ENCODE assay signal across 13 mouse cellular contexts in the genomic region with DNA sequence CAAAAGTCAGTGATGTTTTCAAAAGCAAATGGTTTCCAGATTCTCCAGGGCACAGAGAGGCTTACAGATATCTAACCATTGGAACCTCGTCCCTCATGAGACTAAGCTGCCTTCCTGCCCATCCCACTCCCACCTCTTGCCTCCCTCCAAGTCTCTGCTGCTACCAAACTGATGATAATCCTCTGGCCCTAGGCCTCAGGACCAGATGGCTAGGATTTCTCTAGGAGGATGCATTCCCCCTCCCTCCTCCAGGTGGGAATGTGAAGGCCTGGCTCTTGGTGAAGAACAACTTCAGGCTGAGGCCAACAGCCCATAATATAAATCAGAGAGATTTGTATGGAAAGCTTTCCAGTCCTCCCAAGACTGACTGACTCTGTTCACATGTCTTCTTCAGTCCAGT.
"Had no signal": no experiment of that assay in that cellular context is flagged by ENCODE, and none has a peak within 500 bp of the region (broad histone marks: within the 10 kb centered on the region; RNA-seq: fewer than 3 reads in every experiment).

No protein-coding gene starts in this region.

- DNase-seq: gastrocnemius, postnatal 36 days; heart, adult 11 months; heart, adult 2 months; heart, postnatal 14 days; heart, postnatal 36 days; kidney, adult 11 months; kidney, adult 2 months; kidney, adult 9 months; kidney, postnatal 14 days; kidney, postnatal 36 days; layer of hippocampus, adult 9-11 months; layer of hippocampus, postnatal 36 days; lung, adult 18-20 months had no signal
